Mouse (Mus musculus) spleen, postnatal 14 days (tissue): ENCODE data around the gene Zfp239.
A peak's percentile ranks its signal among the peaks of the same experiment; 100 is the strongest.

ENCODE experiments used
- DNase-seq, 2 experiments: peaks; one replicate each; pipeline ENCODE4 v3.0.0; 2021 to 2022; ENCODE audit warnings: low spot score in 2 of 2

Gene Zfp239

GRCm38 (mm10) chr6:117907301-117907978, 45.5 kb downstream of the Zfp239 start:
- peak; percentile 79 to 83 for DNase-seq

- no peak for DNase-seq
Observed at GRCm38 (mm10) chr6:117907979-117908355, 46.1 kb downstream of the Zfp239 start.

- DNase-seq: no peak
Observed at GRCm38 (mm10) chr6:117908424-117908900, 46.6 kb downstream of the Zfp239 start.

- no peak for DNase-seq
Observed at GRCm38 (mm10) chr6:117910120-117910661, 48.3 kb downstream of the Zfp239 start.

GRCm38 (mm10) chr6:117914541-117914940, 52.6 kb downstream of the Zfp239 start:
- no peak for DNase-seq

- no peak for DNase-seq
Observed at GRCm38 (mm10) chr6:117916205-117916736, 54.4 kb downstream of the Zfp239 start.

- peak; percentile 80 for DNase-seq
Observed at GRCm38 (mm10) chr6:117916737-117917426, 55.0 kb downstream of the Zfp239 start.

- peak; percentile 40 to 48 for DNase-seq
Observed at GRCm38 (mm10) chr6:117917576-117917975, 55.7 kb downstream of the Zfp239 start.

- DNase-seq: no peak
Observed at GRCm38 (mm10) chr6:117918043-117918442, 56.1 kb downstream of the Zfp239 start.

GRCm38 (mm10) chr6:117920659-117921640, 59.0 kb downstream of the Zfp239 start:
- DNase-seq: peak in 1 of 2 experiments; percentile 47

- no peak for DNase-seq
Observed at GRCm38 (mm10) chr6:117922041-117922440, 60.1 kb downstream of the Zfp239 start.
